8 mouse cellular contexts compared by ENCODE assay signal in the genomic region with DNA sequence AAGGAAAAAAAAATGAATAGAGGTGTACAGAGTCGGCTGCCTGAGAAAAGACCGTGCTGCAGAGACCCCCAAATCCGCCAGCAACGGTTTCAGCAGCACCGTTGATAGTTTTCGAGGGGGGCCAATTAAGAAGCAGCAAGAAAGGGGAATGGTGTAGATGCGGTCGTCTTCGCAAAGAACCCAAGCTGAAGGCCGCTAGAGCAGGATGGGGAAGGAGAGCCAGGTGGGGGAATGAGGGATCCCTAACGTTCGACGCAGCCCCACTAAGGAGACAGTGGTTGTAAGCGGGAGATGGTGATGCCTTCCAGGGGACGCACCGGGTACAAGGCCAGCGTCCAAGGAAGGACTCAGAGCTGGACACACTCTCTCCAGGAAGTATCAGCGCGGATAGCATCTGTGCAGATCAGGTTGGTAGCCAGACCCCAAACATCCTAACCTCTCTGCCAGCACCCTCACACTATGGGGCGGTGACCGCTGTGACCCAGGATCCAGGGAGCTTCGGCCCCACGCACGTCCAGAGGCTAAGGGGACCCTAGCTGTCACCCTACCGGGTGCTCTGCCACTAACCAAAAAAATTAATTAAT. TPM values are rescaled to one million over a fixed set of nuclear protein-coding genes. Genes with fewer than 3 reads are reported as not detected.
DNase-seq lines count a peak whose midpoint lies in the region; ATAC-seq and TF ChIP-seq lines count a peak whose summit lies in the region.

No protein-coding gene starts in this region.

- peak overlapping the region; percentile 25 for H3K4me3 ChIP-seq in lung, adult 2 months (replicated peaks; ENCODE audit: extremely low read depth, low read depth, low read length)
- H3K4me3 ChIP-seq in embryonic facial prominence, embryonic 12.5 days: peak overlapping the region; percentile 50; the same call in 1 of the 2 replicates
- H3K4me3 ChIP-seq in limb, embryonic 12.5 days (replicated peaks): peak overlapping the region; percentile 55
- peak overlapping the region; percentile 30 for H3K4me3 ChIP-seq in small intestine, adult 2 months (ENCODE audit: low read depth, low read length)

- no peak for ATAC-seq in embryonic facial prominence, embryonic 12.5 days (ENCODE audit: insufficient number of reproducible peaks, insufficient read depth, low FRiP score, low TSS enrichment)
- no peak for ATAC-seq in limb, embryonic 12.5 days (ENCODE audit: insufficient number of reproducible peaks, insufficient read depth, low FRiP score, low TSS enrichment, low read depth)

- H3K9ac ChIP-seq in embryonic facial prominence, embryonic 12.5 days: no peak overlapping the region
- H3K9ac ChIP-seq in limb, embryonic 12.5 days (replicated peaks): no peak overlapping the region

- H3K4me1 ChIP-seq in lung, adult 2 months (ENCODE audit: control insufficient read depth, insufficient read depth, low read length): no peaks in the 10 kb centered on the region; the same call in 1 of the 2 replicates
- H3K4me1 ChIP-seq in embryonic facial prominence, embryonic 12.5 days: peaks cover 12% of the 10 kb centered on the region; the same call in 1 of the 2 replicates
- peaks cover 19% of the 10 kb centered on the region for H3K4me1 ChIP-seq in limb, embryonic 12.5 days (replicated peaks)
- H3K4me1 ChIP-seq in small intestine, adult 2 months (ENCODE audit: control insufficient read depth, insufficient read depth, insufficient read length, low read length): peaks cover 6% of the 10 kb centered on the region

- H3K36me3 ChIP-seq in embryonic facial prominence, embryonic 12.5 days: no peaks in the 10 kb centered on the region
- H3K36me3 ChIP-seq in limb, embryonic 12.5 days: no peaks in the 10 kb centered on the region
- no peaks in the 10 kb centered on the region for H3K36me3 ChIP-seq in small intestine, adult 2 months (ENCODE audit: control insufficient read depth, insufficient read depth, low read length)

- no peak for TF ChIP-seq POLR2A in lung, adult 2 months (IDR thresholded peaks at IDR 0.05; ENCODE audit: borderline replicate concordance, extremely low read depth, low read depth, low read length)
- no peak for TF ChIP-seq POLR2A in small intestine, adult 2 months (IDR thresholded peaks at IDR 0.05; ENCODE audit: low read depth, low read length)

- no peaks in the 10 kb centered on the region for H3K9me3 ChIP-seq in embryonic facial prominence, embryonic 12.5 days
- H3K9me3 ChIP-seq in limb, embryonic 12.5 days: no peaks in the 10 kb centered on the region

- H3K27ac ChIP-seq in embryonic facial prominence, embryonic 12.5 days: no peak overlapping the region
- H3K27ac ChIP-seq in limb, embryonic 12.5 days: no peak overlapping the region
- no peak overlapping the region for H3K27ac ChIP-seq in small intestine, adult 2 months (ENCODE audit: insufficient read depth, low read depth, low read length)

- peak overlapping the region; percentile 97 for H3K4me2 ChIP-seq in embryonic facial prominence, embryonic 12.5 days (replicated peaks)
- peak overlapping the region; percentile 96 for H3K4me2 ChIP-seq in limb, embryonic 12.5 days

- intact Hi-C loops in gastrocnemius, postnatal 36 days (cut with DNase I): no loop called here

- WGBS in lung, adult 2 months: 10% methylated on average over 25 of the region's 25 CpGs
- WGBS in embryonic facial prominence, embryonic 12.5 days: 5% methylated on average over 25 of the region's 25 CpGs
- 5% methylated on average over 25 of the region's 25 CpGs for WGBS in limb, embryonic 12.5 days
- WGBS in small intestine, adult 2 months: 10% methylated on average over 25 of the region's 25 CpGs

- no peak for DNase-seq in lung, adult 2 months
- DNase-seq in lung, postnatal 4 days: no peak
- no peak for DNase-seq in gastrocnemius, postnatal 36 days
- no peak for DNase-seq in adrenal gland, adult 2 months
- no peak for DNase-seq in gastrocnemius, postnatal 10 days

- TF ChIP-seq CTCF in lung, adult 2 months (IDR thresholded peaks at IDR 0.05; ENCODE audit: insufficient read depth, low read length): no peak
- TF ChIP-seq CTCF in small intestine, adult 2 months (IDR thresholded peaks at IDR 0.05; ENCODE audit: extremely low read depth, insufficient read length, insufficient replicate concordance, low read depth, low read length): no peak

- peaks cover 68% of the 10 kb centered on the region for H3K27me3 ChIP-seq in embryonic facial prominence, embryonic 12.5 days
- H3K27me3 ChIP-seq in limb, embryonic 12.5 days: peaks cover 83% of the 10 kb centered on the region
- H3K27me3 ChIP-seq in small intestine, adult 2 months (ENCODE audit: control insufficient read depth, insufficient read depth, low read length): peaks cover 34% of the 10 kb centered on the region

RNA-seq across cellular contexts. Expression of gene Tmem163, which starts 2.7 kb away (rescaled TPM):
- 25.3 and 35.9 TPM in 2 replicates for polyA plus RNA-seq in lung, adult 2 months (2012; rRNA removed)
- polyA plus RNA-seq in embryonic facial prominence, embryonic 12.5 days (2016; fragmentation: Nextera tagmentation; extraction: Ambion mirVana): 8.7 and 11.8 TPM in 2 replicates
- polyA plus RNA-seq in limb, embryonic 12.5 days (2016; fragmentation: Nextera tagmentation; extraction: Ambion mirVana): 6.9 and 11.5 TPM in 2 replicates
- 0.47 and 1.0 TPM in 2 replicates for polyA plus RNA-seq in small intestine, adult 2 months (2012; rRNA removed)
- not detected for total RNA-seq in gastrocnemius, postnatal 36 days (2021)
- under 1 TPM in 1 of 2 experiments, not detected in 1; 0.86 TPM for total RNA-seq in adrenal gland, adult 2 months (2021)
- polyA plus RNA-seq in adrenal gland, adult 2 months (2012; rRNA removed): 0.58 and 2.6 TPM in 2 replicates
- under 1 TPM in 1 of 2 experiments, not detected in 1; 0.47 TPM for total RNA-seq in gastrocnemius, postnatal 10 days (2021)

RNA-seq across cellular contexts. Expression of gene Acmsd, which starts 52.6 kb away (rescaled TPM):
- polyA plus RNA-seq in lung, adult 2 months (2012; rRNA removed): 0.05 TPM in 1 of 2 replicates, not detected in the other
- 0.13 and 0.14 TPM in 2 replicates for polyA plus RNA-seq in embryonic facial prominence, embryonic 12.5 days (2016; fragmentation: Nextera tagmentation; extraction: Ambion mirVana)
- polyA plus RNA-seq in limb, embryonic 12.5 days (2016; fragmentation: Nextera tagmentation; extraction: Ambion mirVana): 0.13 and 0.17 TPM in 2 replicates
- polyA plus RNA-seq in small intestine, adult 2 months (2012; rRNA removed): not detected in 2 replicates
- total RNA-seq in gastrocnemius, postnatal 36 days (2021): not detected
- total RNA-seq in adrenal gland, adult 2 months (2021): under 1 TPM in 1 of 2 experiments, not detected in 1; 0.17 TPM
- polyA plus RNA-seq in adrenal gland, adult 2 months (2012; rRNA removed): not detected in 2 replicates
- not detected for total RNA-seq in gastrocnemius, postnatal 10 days (2021)
